Mouse (Mus musculus) layer of hippocampus, adult 11-12 months (tissue): ENCODE data around the gene D630003M21Rik.

Experiments used
- DNase-seq: peaks from one replicate; pipeline ENCODE4 v3.0.0; 2022; ENCODE audit warnings: low spot score

Gene D630003M21Rik

DNA sequence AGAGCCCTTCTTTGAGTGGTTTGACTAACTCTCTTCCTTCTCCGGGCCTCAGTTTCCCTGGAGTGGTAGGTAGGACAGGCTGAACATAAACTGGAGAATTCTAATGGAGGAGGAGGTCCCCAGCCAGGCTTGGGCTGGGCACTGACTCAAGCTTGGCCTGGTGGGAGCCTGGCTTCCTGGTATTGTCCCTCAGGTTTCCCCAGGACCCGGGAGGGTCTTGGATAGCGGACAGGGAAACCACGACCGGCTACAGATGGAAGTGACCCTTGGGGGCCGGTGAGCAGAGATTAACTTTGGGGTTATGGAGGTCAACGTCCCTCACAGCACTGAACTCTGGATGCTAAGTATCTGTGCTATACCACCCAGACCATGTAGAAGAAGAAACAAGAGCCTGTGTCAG, 87.8 kb downstream of the D630003M21Rik start:
- DNase-seq = no peak

- DNase-seq = no peak
Measured at GRCm38 (mm10) chr2:158140664-158141063, 88.4 kb downstream of the D630003M21Rik start.

- peak; percentile 34 for DNase-seq
Measured at GRCm38 (mm10) chr2:158139628-158140027, 89.4 kb downstream of the D630003M21Rik start.

GRCm38 (mm10) chr2:158138778-158139177, 90.2 kb downstream of the D630003M21Rik start:
- DNase-seq = no peak

GRCm38 (mm10) chr2:158137771-158138170, 91.3 kb downstream of the D630003M21Rik start:
- no peak for DNase-seq

- DNase-seq = no peak
Measured at GRCm38 (mm10) chr2:158136205-158136604, 92.8 kb downstream of the D630003M21Rik start.

GRCm38 (mm10) chr2:158133050-158133449, 96.0 kb downstream of the D630003M21Rik start:
- DNase-seq = no peak
